Mouse (Mus musculus) large intestine, adult 2 months (tissue): ENCODE measurements around the gene Nek2. TPM values are rescaled to one million over a fixed set of nuclear protein-coding genes. Genes with fewer than 3 reads are reported as not detected.
A peak's percentile ranks its signal among the peaks of the same experiment; 100 is the strongest.

ENCODE experiments used
- DNase-seq: peaks from one replicate; pipeline ENCODE4 v3.0.0-alpha.2; 2012; ENCODE audit warnings: low read depth, low spot score
- WGBS: fragments of 180-500 bp; shearing (Covaris S2); methylation state at CpG from one replicate; pipeline ENCODE4 v1.1.7; 2018; 5-methylcytosine and 5-hydroxymethylcytosine counted together
- polyA plus RNA-seq: library from polyadenylated mRNA; depleted of rRNA; stranded (reverse); fragments of >200 nt; gene quantifications from 2 replicates; pipeline ENCODE4 v1.2.3, GENCODE M21; 2012

The Nek2 gene
- polyA plus RNA-seq, 1 experiment: 9.6 TPM

GRCm38 (mm10) chr1:191812949-191813691 is 8.1 kb upstream of the Nek2 start:
- WGBS: 87% methylated on average over 13 of the region's 13 CpGs
- DNase-seq: no peak

GRCm38 (mm10) chr1:191814240-191814639 is 7.0 kb upstream of the Nek2 start:
- 78% methylated on average over 4 of the region's 4 CpGs for WGBS
- DNase-seq: no peak

DNA sequence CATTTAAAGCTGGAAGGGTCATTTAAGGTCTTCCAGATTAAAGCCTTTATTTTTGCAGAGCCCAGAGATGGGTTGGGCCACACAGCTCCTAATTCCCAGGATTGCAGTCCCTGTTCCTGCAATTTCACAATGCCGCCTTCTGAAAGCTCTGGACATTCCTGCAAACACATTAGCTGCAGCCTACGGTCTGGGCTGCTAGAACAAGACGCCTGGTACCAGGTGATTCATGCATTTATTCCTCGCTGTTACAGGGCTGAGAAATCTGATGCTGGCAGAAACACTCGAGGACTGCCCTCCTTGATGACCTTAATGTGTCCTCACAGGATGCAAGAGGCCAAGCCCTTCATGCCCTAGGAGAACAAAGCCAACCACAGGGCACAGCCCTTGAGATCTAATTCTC is 6.3 kb upstream of the Nek2 start:
- 68% methylated on average over 5 of the region's 5 CpGs for WGBS

GRCm38 (mm10) chr1:191816596-191816995 is 4.6 kb upstream of the Nek2 start:
- DNase-seq: no peak
- 85% methylated on average over 3 of the region's 3 CpGs for WGBS

More for the DNA sequence above, 6.3 kb upstream of the Nek2 start:
- no peak for DNase-seq

DNA sequence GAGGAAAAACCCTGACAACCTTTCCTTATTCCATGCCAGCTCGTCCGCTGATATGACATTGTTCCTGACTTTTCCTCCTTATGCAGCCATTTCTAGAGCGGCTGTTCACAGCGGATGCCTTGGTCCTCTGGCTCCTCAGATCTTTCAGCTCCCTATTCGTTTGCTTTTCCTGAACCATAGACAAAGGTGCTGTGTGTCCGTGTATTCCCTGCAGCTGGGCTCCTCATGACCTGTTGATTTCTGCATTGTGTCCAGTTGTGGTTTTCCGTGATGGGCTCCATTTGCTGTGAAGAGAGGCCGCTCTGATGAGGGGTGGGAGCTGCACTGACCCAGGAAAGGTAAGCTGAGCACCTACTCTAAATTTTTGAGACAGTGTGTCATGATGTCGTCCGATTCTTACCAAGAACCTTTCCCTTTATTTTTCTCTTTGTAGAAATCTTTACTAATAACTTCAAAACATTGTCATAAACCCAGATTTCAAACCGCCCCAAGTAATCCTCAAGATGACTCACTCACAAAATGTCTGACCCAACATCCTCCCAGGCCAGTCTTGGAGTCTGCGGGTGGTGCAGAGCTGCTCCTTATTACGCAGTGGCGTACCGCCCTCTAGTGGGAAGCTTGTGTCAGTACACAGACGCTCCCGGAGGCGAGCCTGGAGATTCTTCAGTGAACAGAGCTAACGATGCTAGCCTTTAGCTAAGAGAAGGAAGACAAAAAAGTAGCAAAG is 3.7 kb upstream of the Nek2 start:
- no peak for DNase-seq
- WGBS: 25% methylated on average over 19 of the region's 19 CpGs

DNA sequence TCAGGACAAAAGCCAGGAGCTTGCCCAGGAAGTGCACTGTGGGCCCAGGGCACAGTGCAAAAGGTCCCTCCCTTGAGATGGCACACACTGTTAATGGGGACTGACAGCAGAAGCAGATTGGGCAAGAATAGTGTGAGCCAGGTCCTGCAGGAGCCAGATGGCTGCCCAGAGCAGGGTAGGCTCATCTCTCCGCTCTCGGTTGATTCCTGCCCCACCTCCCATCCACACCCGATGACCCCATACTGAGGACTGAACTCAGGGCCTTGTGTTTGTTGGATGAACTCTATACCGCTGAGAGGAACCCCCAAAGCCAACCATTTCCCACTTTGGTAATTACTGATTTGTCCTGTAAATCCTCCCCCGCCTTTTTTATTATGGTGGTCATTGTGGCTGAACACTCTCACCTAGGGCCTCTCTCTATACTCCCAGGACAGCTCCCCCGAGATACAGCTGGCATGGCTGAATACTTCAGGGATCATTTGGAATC is 3.1 kb upstream of the Nek2 start:
- no peak for DNase-seq
- 52% methylated on average over 6 of the region's 6 CpGs for WGBS

DNA sequence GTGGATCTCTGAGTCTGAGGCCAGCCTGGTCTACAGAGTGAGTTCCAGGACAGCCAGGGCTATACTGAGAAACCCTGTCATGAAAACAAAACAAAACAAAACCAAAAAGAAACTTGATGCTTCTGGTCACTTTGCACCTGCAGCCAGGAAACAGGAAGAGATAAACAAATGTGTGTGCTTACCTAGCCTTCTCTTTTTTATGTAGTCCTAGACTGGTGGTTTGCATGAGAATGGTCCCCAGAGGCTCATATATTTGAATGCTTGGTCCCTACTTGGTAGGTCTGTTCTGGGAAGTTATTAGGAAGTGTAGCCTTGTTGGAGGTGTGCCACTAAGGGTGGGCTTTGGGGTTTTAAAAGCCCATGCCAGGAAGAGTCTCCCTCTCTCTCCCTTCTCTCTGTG is 2.2 kb upstream of the Nek2 start:
- no peak for DNase-seq

GRCm38 (mm10) chr1:191820951-191821325 is 306 bp upstream of the Nek2 start:
- WGBS: 4% methylated on average over 15 of the region's 15 CpGs

GRCm38 (mm10) chr1:191829124-191829523 is 7.9 kb downstream of the Nek2 start:
- 61% methylated on average over 3 of the region's 3 CpGs for WGBS
- DNase-seq: no peak

More at GRCm38 (mm10) chr1:191820951-191821325, 306 bp upstream of the Nek2 start:
- DNase-seq: no peak

GRCm38 (mm10) chr1:191833396-191833795 is 12.2 kb downstream of the Nek2 start:
- DNase-seq: no peak
- 90% methylated on average over 6 of the region's 6 CpGs for WGBS

- 11% methylated on average over 19 of the region's 19 CpGs for WGBS
Observed at GRCm38 (mm10) chr1:191834825-191835224, 13.6 kb downstream of the Nek2 start.

DNA sequence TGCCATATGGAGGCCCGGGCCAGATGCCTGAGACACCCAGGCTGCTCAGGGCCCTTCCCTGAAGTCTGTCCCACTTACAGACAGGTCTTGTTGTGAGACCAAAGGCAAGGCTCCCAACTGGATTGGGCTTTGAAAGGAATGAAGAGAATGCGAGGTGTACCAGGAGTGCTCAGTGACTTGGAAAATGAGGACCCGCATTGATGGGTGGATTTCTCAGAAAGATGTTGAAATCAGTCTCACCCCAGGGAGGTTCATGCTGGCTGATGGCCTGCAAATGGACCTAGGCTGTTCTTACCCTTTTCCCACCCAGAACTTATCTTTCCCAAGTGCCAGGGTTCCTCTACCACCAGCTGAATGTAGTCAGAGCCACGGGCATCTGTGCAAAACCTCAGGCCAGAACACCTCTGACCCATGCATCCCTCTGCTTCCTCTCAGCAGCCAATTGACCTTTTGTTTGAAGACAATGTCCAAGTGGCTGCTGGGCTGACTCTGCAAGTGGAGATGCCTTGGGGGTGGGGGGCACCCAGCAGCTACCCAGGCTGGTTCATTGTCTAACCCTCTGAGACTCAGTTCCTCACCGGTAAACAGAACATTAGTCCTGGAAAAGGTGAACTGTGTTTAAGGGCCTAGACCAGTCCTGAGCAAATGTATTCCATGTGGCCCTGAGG is 15.2 kb downstream of the Nek2 start:
- WGBS: 83% methylated on average over 5 of the region's 5 CpGs
- DNase-seq: no peak

More at GRCm38 (mm10) chr1:191834825-191835224, 13.6 kb downstream of the Nek2 start:
- no peak for DNase-seq

GRCm38 (mm10) chr1:191837691-191838090 is 16.4 kb downstream of the Nek2 start:
- WGBS: 76% methylated on average over 3 of the region's 3 CpGs
- DNase-seq: no peak

DNA sequence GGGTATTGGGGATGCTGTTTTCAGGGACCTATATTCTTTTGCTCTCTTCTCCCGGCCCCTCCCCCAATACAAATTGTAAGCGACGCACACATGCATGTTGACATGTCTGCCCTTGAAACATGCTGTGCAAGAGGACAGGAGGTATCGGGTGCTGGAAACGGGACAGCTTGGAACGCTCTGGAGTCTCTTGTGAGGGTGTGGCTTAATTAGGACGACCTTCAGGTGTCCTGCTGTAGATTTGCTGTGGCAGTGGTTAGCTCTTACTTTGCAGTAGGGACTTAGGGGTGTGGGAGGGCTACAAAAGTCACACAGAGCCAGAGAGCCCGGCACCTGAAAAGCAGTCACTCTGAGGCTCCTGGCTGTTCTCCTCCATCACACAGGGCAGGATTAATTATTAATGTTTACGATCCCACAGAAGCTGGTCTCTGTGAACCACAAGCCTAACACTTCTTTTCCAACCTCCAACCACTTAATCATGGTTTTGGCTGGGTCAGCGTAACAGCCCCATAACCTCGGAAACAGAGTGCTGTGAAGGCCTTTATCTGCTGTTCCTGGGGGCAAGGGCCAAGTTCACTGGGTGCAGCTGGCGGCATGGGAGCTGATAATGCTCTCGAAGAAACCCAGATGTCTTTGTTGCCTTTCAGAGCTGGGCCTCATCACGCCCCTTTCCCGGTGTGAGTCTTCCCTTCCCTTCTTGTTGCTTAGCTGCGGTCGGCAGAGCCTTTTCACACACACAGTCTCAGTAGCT is 17.9 kb downstream of the Nek2 start:
- DNase-seq: no peak

DNA sequence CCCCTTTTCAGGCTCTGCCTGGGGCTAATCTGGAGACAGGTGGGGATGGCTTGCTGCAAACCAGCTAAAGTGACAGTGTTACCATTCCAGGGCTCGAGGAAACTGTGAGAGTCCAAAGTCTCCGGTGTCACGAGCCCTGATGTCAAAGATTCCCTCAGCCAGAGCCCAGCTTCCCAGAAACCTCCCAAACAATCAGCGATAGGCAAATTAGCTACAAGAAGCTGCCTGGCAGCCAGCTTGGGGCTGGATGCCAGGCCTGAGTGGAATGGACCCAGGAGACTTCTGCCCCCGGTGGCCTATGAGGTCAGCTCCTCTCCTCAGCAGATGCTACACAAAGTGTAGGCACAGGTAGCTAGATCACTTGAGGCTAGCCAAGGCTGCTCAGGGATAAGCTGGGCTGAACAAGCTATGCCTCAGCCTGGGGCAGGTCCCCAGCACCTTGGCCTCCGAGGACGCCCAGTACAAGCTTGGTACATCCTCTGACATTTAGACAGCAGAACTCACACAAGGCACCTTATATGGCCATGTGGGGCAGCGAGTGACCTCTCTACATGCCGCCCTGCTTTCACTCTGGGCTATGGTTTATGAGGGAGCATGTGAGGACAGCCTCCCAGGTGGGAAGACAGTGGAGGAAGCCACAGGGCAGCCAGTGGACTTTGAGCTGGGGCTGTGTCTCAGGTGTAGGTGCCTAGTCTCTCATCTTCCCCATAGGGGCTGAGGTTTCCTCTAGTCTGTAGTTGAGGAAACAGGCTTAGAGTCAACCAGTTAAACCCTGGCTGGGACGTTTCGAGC is 19.7 kb downstream of the Nek2 start:
- 26% methylated on average over 11 of the region's 11 CpGs for WGBS
- DNase-seq: peak; percentile 90

More for the DNA sequence above, 17.9 kb downstream of the Nek2 start:
- 29% methylated on average over 17 of the region's 17 CpGs for WGBS

- DNase-seq: no peak
- 94% methylated on average over 12 of the region's 12 CpGs for WGBS
Observed at GRCm38 (mm10) chr1:191842247-191842646, 21.0 kb downstream of the Nek2 start.

DNA sequence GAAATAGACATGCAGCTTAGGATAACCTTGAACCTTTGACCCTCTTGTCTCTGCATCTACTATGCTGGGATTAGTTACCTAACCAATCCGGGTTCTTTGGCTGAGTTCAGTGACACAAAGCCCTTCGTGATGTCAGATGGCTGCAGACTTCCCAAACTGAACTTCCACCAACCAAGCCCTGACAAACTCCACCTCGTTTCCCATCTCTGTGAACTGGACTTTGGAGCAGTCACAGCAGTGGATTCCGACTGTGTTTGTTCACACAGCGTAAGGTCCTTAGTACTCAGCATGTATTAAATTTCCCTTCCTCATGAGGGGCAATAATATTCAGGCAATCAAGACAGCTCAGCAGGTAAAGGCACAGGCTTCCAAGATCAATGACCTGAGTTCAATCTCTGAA is 25.4 kb downstream of the Nek2 start:
- peak; percentile 75 for DNase-seq
- WGBS: 22% methylated on average over 5 of the region's 5 CpGs

DNA sequence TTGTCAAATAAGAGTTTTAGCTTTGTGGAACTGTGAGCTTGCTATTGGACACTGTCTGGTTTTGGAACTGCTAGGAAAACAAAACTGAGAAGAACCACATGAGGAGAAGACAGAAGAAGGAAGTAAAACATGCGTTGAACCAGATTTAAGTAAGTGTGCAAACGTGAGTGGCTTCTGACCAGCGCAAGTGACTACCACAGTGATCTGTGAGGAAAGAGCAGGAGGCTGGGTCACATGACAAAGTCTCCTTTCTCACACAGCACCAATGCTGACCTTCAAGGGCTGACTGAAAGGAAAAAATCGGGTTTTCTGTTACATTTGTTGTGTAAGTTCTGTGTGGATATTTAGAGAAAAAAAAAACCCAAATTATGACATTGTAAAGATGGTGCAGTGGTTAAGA is 28.3 kb downstream of the Nek2 start:
- WGBS: 48% methylated on average over 4 of the region's 4 CpGs
- DNase-seq: no peak

DNA sequence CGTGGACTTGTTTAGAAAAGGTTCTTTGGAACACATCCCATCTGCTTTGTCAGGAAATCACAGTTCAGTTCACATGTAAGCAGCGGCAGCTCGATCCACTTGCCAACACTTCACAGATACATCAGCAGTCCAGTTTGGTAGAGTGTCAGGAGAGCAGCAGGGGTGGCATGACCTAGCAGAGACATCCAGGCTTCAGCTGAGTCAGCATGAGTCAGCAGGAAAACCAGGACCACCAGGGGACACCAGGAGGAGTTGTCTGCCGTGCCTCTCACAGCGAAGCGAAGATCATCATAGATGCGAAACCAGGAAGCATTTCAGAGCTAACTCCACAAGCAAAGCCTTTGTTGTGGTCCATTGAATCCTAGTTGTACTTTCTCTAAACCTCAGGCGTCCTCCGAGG is 32.2 kb downstream of the Nek2 start:
- DNase-seq: no peak
- 81% methylated on average over 9 of the region's 9 CpGs for WGBS
